Mouse (Mus musculus) midbrain, postnatal 0 days (tissue): ENCODE data around the gene Rhcg. TPM values are rescaled to one million over a fixed set of nuclear protein-coding genes. Genes with fewer than 3 reads are reported as not detected.

Source experiments
- ATAC-seq: fragments of 200-750 bp; cut with Nextera tagmentation; 2 replicates; pipeline ENCODE4 v1.8.0; 2017; ENCODE audit warnings: moderate number of reproducible peaks, mild to moderate bottlenecking, moderate TSS enrichment, moderate library complexity; ENCODE audit not compliant: low FRiP score
- DNase-seq: peaks from one replicate; pipeline ENCODE4 v3.0.0-alpha.2; 2015; ENCODE audit warnings: low spot score
- H3K27ac ChIP-seq: fragments of 300-500 bp; sonication (generic); 2 replicates; pipeline ENCODE4 v1.5.1; 2014; ENCODE audit warnings: low read depth, mild to moderate bottlenecking, low read length, mixed read lengths
- H3K27me3 ChIP-seq: fragments of 300-500 bp; sonication (generic); 2 replicates; pipeline ENCODE4 v1.6.1; 2014; ENCODE audit warnings: low read length, control low read depth, mixed read lengths; ENCODE audit not compliant: insufficient read depth
- H3K36me3 ChIP-seq: fragments of 300-500 bp; sonication (generic); 2 replicates; pipeline ENCODE4 v1.6.1; 2014; ENCODE audit warnings: low read length, control low read depth, mixed read lengths; ENCODE audit not compliant: insufficient read depth
- H3K4me1 ChIP-seq: fragments of 300-500 bp; sonication (generic); 2 replicates; pipeline ENCODE4 v1.6.1; 2014; ENCODE audit warnings: mild to moderate bottlenecking, control low read depth, antibody characterized with exemption, low read length, mixed read lengths; ENCODE audit not compliant: insufficient read depth
- H3K4me2 ChIP-seq: fragments of 300-500 bp; sonication (generic); 2 replicates; pipeline ENCODE4 v1.6.1; 2014; ENCODE audit warnings: low read depth, mild to moderate bottlenecking, low read length, mixed read lengths; ENCODE audit not compliant: poor library complexity, severe bottlenecking
- H3K4me3 ChIP-seq: fragments of 300-500 bp; sonication (generic); 2 replicates; pipeline ENCODE4 v1.5.1; 2014; ENCODE audit warnings: low read depth, mild to moderate bottlenecking, low read length, moderate library complexity
- H3K9ac ChIP-seq: fragments of 300-500 bp; sonication (generic); replicated peaks from 2 replicates; pipeline ENCODE4 v1.6.1; 2014; ENCODE audit warnings: mild to moderate bottlenecking, low read length, moderate library complexity, mixed read lengths; ENCODE audit not compliant: poor library complexity, severe bottlenecking
- H3K9me3 ChIP-seq: fragments of 300-500 bp; sonication (generic); 2 replicates; pipeline ENCODE4 v1.6.1; 2016; ENCODE audit warnings: low read length, control low read depth
- CTCF ChIP-seq: IDR thresholded peaks from 2 replicates; pipeline ENCODE4 v1.5.1; 2016; ENCODE audit warnings: antibody characterized with exemption, mild to moderate bottlenecking
- WGBS: fragments of 180-500 bp; shearing (Covaris S2); extraction: QIAGEN DNeasy Blood & Tissue Kit; methylation state at CpG from one replicate; pipeline ENCODE4 v1.1.7; 2014; 5-methylcytosine and 5-hydroxymethylcytosine counted together
- polyA plus RNA-seq: library from polyadenylated mRNA; unstranded; fragments of >200 nt; fragmentation: Nextera tagmentation; extraction: Ambion mirVana; gene quantifications from 2 replicates; pipeline ENCODE4 v1.2.1, GENCODE M21; 2015
- total RNA-seq: library from RNA; depleted of rRNA; stranded (reverse); fragments of >200 nt; gene quantifications from 2 replicates; pipeline ENCODE4 v1.2.3, GENCODE M21; 2014

The Rhcg gene
- total and polyA plus RNA-seq, 2 experiments from 2014 or later = 2.2 to 4.8 TPM

GRCm38 (mm10) chr7:79612783-79613182, 4.7 kb downstream of the Rhcg start:
- peaks cover 20% of the 10 kb centered on the region; the same call in 1 of the 2 replicates for H3K27me3 ChIP-seq
- no peak overlapping the region for H3K27ac ChIP-seq
- H3K9ac ChIP-seq = no peak overlapping the region
- no peak for ATAC-seq
- no peaks in the 10 kb centered on the region for H3K9me3 ChIP-seq
- no peak overlapping the region for H3K4me2 ChIP-seq
- H3K36me3 ChIP-seq = no peaks in the 10 kb centered on the region
- H3K4me3 ChIP-seq = no peak overlapping the region
- no peaks in the 10 kb centered on the region for H3K4me1 ChIP-seq
- DNase-seq = peak; percentile 72
- WGBS = 12% methylated on average over 6 of the region's 6 CpGs
- TF ChIP-seq CTCF = peak; percentile 73

GRCm38 (mm10) chr7:79611901-79612300, 5.6 kb downstream of the Rhcg start:
- H3K36me3 ChIP-seq = no peaks in the 10 kb centered on the region
- WGBS = 80% methylated on average over 9 of the region's 9 CpGs
- DNase-seq (peak; percentile 46), ATAC-seq (no peak)
- peaks cover 6% of the 10 kb centered on the region; the same call in 1 of the 2 replicates for H3K4me1 ChIP-seq
- H3K9me3 ChIP-seq = no peaks in the 10 kb centered on the region
- no peak overlapping the region for H3K9ac ChIP-seq
- no peak for TF ChIP-seq CTCF
- no peak overlapping the region for H3K4me3 ChIP-seq
- H3K27me3 ChIP-seq = peaks cover 13% of the 10 kb centered on the region; the same call in 1 of the 2 replicates
- H3K4me2 ChIP-seq = no peak overlapping the region
- no peak overlapping the region for H3K27ac ChIP-seq

- ATAC-seq = peak; percentile 63; the same call in 1 of the 2 replicates
- Histone ChIP-seq H3K4me2 (peak overlapping the region; percentile 52), H3K27me3 (peaks cover 9% of the 10 kb centered on the region), H3K36me3 (no peaks in the 10 kb centered on the region), H3K9me3 (no peaks in the 10 kb centered on the region), H3K27ac (no peak overlapping the region), H3K4me1 (peaks cover 6% of the 10 kb centered on the region; the same call in 1 of the 2 replicates), H3K9ac (no peak overlapping the region), H3K4me3 (peak overlapping the region; percentile 23; the same call in 1 of the 2 replicates)
- WGBS = 2% methylated on average over 25 of the region's 25 CpGs
- TF ChIP-seq CTCF = no peak
- DNase-seq = peak; percentile 51
Observed at GRCm38 (mm10) chr7:79607263-79607921, 10.1 kb downstream of the Rhcg start.

GRCm38 (mm10) chr7:79606766-79607165, 10.7 kb downstream of the Rhcg start:
- H3K4me1 ChIP-seq = peaks cover 6% of the 10 kb centered on the region; the same call in 1 of the 2 replicates
- H3K27ac ChIP-seq = no peak overlapping the region
- peaks cover 9% of the 10 kb centered on the region for H3K27me3 ChIP-seq
- 28% methylated on average over 3 of the region's 3 CpGs for WGBS
- no peak overlapping the region for H3K4me3 ChIP-seq
- H3K36me3 ChIP-seq = no peaks in the 10 kb centered on the region
- no peak for TF ChIP-seq CTCF
- H3K9me3 ChIP-seq = no peaks in the 10 kb centered on the region
- H3K4me2 ChIP-seq = peak overlapping the region; percentile 52; the same call in 1 of the 2 replicates
- no peak for DNase-seq
- H3K9ac ChIP-seq = no peak overlapping the region
- no peak for ATAC-seq

GRCm38 (mm10) chr7:79602006-79602405, 15.5 kb downstream of the Rhcg start:
- 73% methylated on average over 8 of the region's 8 CpGs for WGBS
- Histone ChIP-seq H3K9me3 (no peaks in the 10 kb centered on the region), H3K27me3 (peaks cover 15% of the 10 kb centered on the region), H3K9ac (no peak overlapping the region), H3K36me3 (no peaks in the 10 kb centered on the region), H3K27ac (no peak overlapping the region), H3K4me3 (no peak overlapping the region), H3K4me2 (no peak overlapping the region), H3K4me1 (no peaks in the 10 kb centered on the region)
- ATAC-seq (no peak), DNase-seq (no peak)
- TF ChIP-seq CTCF = no peak

- no peak for ATAC-seq
- WGBS = 81% methylated on average over 10 of the region's 10 CpGs
- no peak for TF ChIP-seq CTCF
- no peaks in the 10 kb centered on the region for H3K9me3 ChIP-seq
- no peak overlapping the region for H3K27ac ChIP-seq
- no peak overlapping the region for H3K4me3 ChIP-seq
- no peaks in the 10 kb centered on the region for H3K4me1 ChIP-seq
- no peak overlapping the region for H3K9ac ChIP-seq
- no peak overlapping the region for H3K4me2 ChIP-seq
- no peak for DNase-seq
- H3K27me3 ChIP-seq = peaks cover 8% of the 10 kb centered on the region
- H3K36me3 ChIP-seq = no peaks in the 10 kb centered on the region
Observed at GRCm38 (mm10) chr7:79600122-79600521, 17.3 kb downstream of the Rhcg start.
